Mouse (Mus musculus): ENCODE data around the gene Ccl20. TPM values are rescaled to one million over a fixed set of nuclear protein-coding genes. Genes with fewer than 3 reads are reported as not detected.

Gene Ccl20
- total and polyA plus RNA-seq, 2 experiments from 2014 or later: not detected

- no peak for DNase-seq (ENCODE audit: low spot score)
- Histone ChIP-seq H3K4me3 (ENCODE audit: low read depth, low read length) (no peak overlapping the region), H3K27ac (ENCODE audit: low read depth) (no peak overlapping the region), H3K9ac (replicated peaks; ENCODE audit: low read depth, low read length) (no peak overlapping the region), H3K36me3 (replicated peaks; ENCODE audit: control insufficient read depth, insufficient read depth, low read length) (no peaks in the 10 kb centered on the region), H3K9me3 (replicated peaks; ENCODE audit: control insufficient read depth, low read length) (no peaks in the 10 kb centered on the region), H3K4me2 (ENCODE audit: low read depth, low read length) (no peak overlapping the region), H3K27me3 (ENCODE audit: control insufficient read depth, insufficient read depth, low read length) (no peaks in the 10 kb centered on the region), H3K4me1 (ENCODE audit: control insufficient read depth, insufficient read depth) (no peaks in the 10 kb centered on the region)
- ATAC-seq (ENCODE audit: insufficient read depth, low read depth): no peak
- TF ChIP-seq CTCF (IDR thresholded peaks at IDR 0.05; ENCODE audit: low read depth): no peak
- TF ChIP-seq EP300 (IDR thresholded peaks at IDR 0.05; ENCODE audit: low read depth): no peak
- WGBS: 86% methylated on average over 2 of the region's 2 CpGs
These were observed 31.8 kb upstream of the Ccl20 start for GRCm38 (mm10) chr1:83084790-83085189.

GRCm38 (mm10) chr1:83091268-83091667, 25.3 kb upstream of the Ccl20 start:
- TF ChIP-seq CTCF (IDR thresholded peaks at IDR 0.05; ENCODE audit: low read depth): no peak
- TF ChIP-seq EP300 (IDR thresholded peaks at IDR 0.05; ENCODE audit: low read depth): no peak
- WGBS: 52% methylated on average over 3 of the region's 3 CpGs

GRCm38 (mm10) chr1:83096935-83097334, 19.6 kb upstream of the Ccl20 start:
- WGBS: 88% methylated on average over 4 of the region's 4 CpGs
- Histone ChIP-seq H3K36me3 (replicated peaks; ENCODE audit: control insufficient read depth, insufficient read depth, low read length) (no peaks in the 10 kb centered on the region), H3K9me3 (replicated peaks; ENCODE audit: control insufficient read depth, low read length) (no peaks in the 10 kb centered on the region), H3K9ac (replicated peaks; ENCODE audit: low read depth, low read length) (no peak overlapping the region), H3K27ac (ENCODE audit: low read depth) (no peak overlapping the region), H3K27me3 (ENCODE audit: control insufficient read depth, insufficient read depth, low read length) (no peaks in the 10 kb centered on the region), H3K4me3 (ENCODE audit: low read depth, low read length) (no peak overlapping the region), H3K4me1 (ENCODE audit: control insufficient read depth, insufficient read depth) (peaks cover 5% of the 10 kb centered on the region), H3K4me2 (ENCODE audit: low read depth, low read length) (no peak overlapping the region)
- TF ChIP-seq CTCF (IDR thresholded peaks at IDR 0.05; ENCODE audit: low read depth) (no peak), EP300 (IDR thresholded peaks at IDR 0.05; ENCODE audit: low read depth) (no peak)
- ATAC-seq (ENCODE audit: insufficient read depth, low read depth) (no peak), DNase-seq (ENCODE audit: low spot score) (no peak)

More at GRCm38 (mm10) chr1:83091268-83091667, 25.3 kb upstream of the Ccl20 start:
- Histone ChIP-seq H3K9me3 (replicated peaks; ENCODE audit: control insufficient read depth, low read length) (no peaks in the 10 kb centered on the region), H3K9ac (replicated peaks; ENCODE audit: low read depth, low read length) (no peak overlapping the region), H3K4me3 (ENCODE audit: low read depth, low read length) (no peak overlapping the region), H3K27me3 (ENCODE audit: control insufficient read depth, insufficient read depth, low read length) (no peaks in the 10 kb centered on the region), H3K4me2 (ENCODE audit: low read depth, low read length) (no peak overlapping the region), H3K27ac (ENCODE audit: low read depth) (no peak overlapping the region), H3K4me1 (ENCODE audit: control insufficient read depth, insufficient read depth) (no peaks in the 10 kb centered on the region), H3K36me3 (replicated peaks; ENCODE audit: control insufficient read depth, insufficient read depth, low read length) (no peaks in the 10 kb centered on the region)
- ATAC-seq (ENCODE audit: insufficient read depth, low read depth) (no peak), DNase-seq (ENCODE audit: low spot score) (no peak)

- Histone ChIP-seq H3K36me3 (replicated peaks; ENCODE audit: control insufficient read depth, insufficient read depth, low read length) (no peaks in the 10 kb centered on the region), H3K9me3 (replicated peaks; ENCODE audit: control insufficient read depth, low read length) (no peaks in the 10 kb centered on the region), H3K4me3 (ENCODE audit: low read depth, low read length) (no peak overlapping the region), H3K4me2 (ENCODE audit: low read depth, low read length) (no peak overlapping the region), H3K4me1 (ENCODE audit: control insufficient read depth, insufficient read depth) (peaks cover 5% of the 10 kb centered on the region), H3K9ac (replicated peaks; ENCODE audit: low read depth, low read length) (no peak overlapping the region), H3K27me3 (ENCODE audit: control insufficient read depth, insufficient read depth, low read length) (no peaks in the 10 kb centered on the region), H3K27ac (ENCODE audit: low read depth) (peak overlapping the region; percentile 39; the same call in 1 of the 2 replicates)
- TF ChIP-seq EP300 (IDR thresholded peaks at IDR 0.05; ENCODE audit: low read depth) (no peak), CTCF (IDR thresholded peaks at IDR 0.05; ENCODE audit: low read depth) (no peak)
- DNase-seq (ENCODE audit: low spot score) (no peak), ATAC-seq (ENCODE audit: insufficient read depth, low read depth) (no peak)
- 59% methylated on average over 2 of the region's 2 CpGs for WGBS
These were observed 17.4 kb upstream of the Ccl20 start for GRCm38 (mm10) chr1:83099160-83099559.

- WGBS: 46% methylated on average over 7 of the region's 7 CpGs
- Histone ChIP-seq H3K9me3 (replicated peaks; ENCODE audit: control insufficient read depth, low read length) (no peaks in the 10 kb centered on the region), H3K4me2 (ENCODE audit: low read depth, low read length) (no peak overlapping the region), H3K4me1 (ENCODE audit: control insufficient read depth, insufficient read depth) (peaks cover 5% of the 10 kb centered on the region), H3K27ac (ENCODE audit: low read depth) (peak overlapping the region; percentile 51), H3K4me3 (ENCODE audit: low read depth, low read length) (no peak overlapping the region), H3K9ac (replicated peaks; ENCODE audit: low read depth, low read length) (no peak overlapping the region), H3K27me3 (ENCODE audit: control insufficient read depth, insufficient read depth, low read length) (no peaks in the 10 kb centered on the region), H3K36me3 (replicated peaks; ENCODE audit: control insufficient read depth, insufficient read depth, low read length) (no peaks in the 10 kb centered on the region)
- no peak for DNase-seq (ENCODE audit: low spot score)
- ATAC-seq (ENCODE audit: insufficient read depth, low read depth): peak; percentile 63; the same call in 1 of the 2 replicates
- TF ChIP-seq CTCF (IDR thresholded peaks at IDR 0.05; ENCODE audit: low read depth): no peak
- TF ChIP-seq EP300 (IDR thresholded peaks at IDR 0.05; ENCODE audit: low read depth): no peak
These were observed 16.9 kb upstream of the Ccl20 start for GRCm38 (mm10) chr1:83099580-83100137.

- H3K9ac ChIP-seq (replicated peaks; ENCODE audit: low read depth, low read length): no peak overlapping the region
- DNase-seq (ENCODE audit: low spot score): no peak
- no peak for TF ChIP-seq EP300 (IDR thresholded peaks at IDR 0.05; ENCODE audit: low read depth)
- TF ChIP-seq CTCF (IDR thresholded peaks at IDR 0.05; ENCODE audit: low read depth): no peak
- 35% methylated on average over 3 of the region's 3 CpGs for WGBS
- no peak overlapping the region for H3K4me3 ChIP-seq (ENCODE audit: low read depth, low read length)
- H3K4me2 ChIP-seq (ENCODE audit: low read depth, low read length): no peak overlapping the region
- peaks cover 5% of the 10 kb centered on the region for H3K4me1 ChIP-seq (ENCODE audit: control insufficient read depth, insufficient read depth)
- no peak overlapping the region for H3K27ac ChIP-seq (ENCODE audit: low read depth)
- no peak for ATAC-seq (ENCODE audit: insufficient read depth, low read depth)
- no peaks in the 10 kb centered on the region for H3K36me3 ChIP-seq (replicated peaks; ENCODE audit: control insufficient read depth, insufficient read depth, low read length)
- no peaks in the 10 kb centered on the region for H3K9me3 ChIP-seq (replicated peaks; ENCODE audit: control insufficient read depth, low read length)
- H3K27me3 ChIP-seq (ENCODE audit: control insufficient read depth, insufficient read depth, low read length): no peaks in the 10 kb centered on the region
These were observed 14.7 kb upstream of the Ccl20 start for GRCm38 (mm10) chr1:83101891-83102290.

All from heart, postnatal 0 days (tissue).